Mouse (Mus musculus) brain, embryonic 14.5 days (tissue): ENCODE measurements around the gene Gm12184.

Experiments
- CTCF ChIP-seq: fragments of 200-500 bp; IDR thresholded peaks from 2 replicates; pipeline ENCODE4 v1.5.1; 2012; ENCODE audit warnings: inconsistent platforms, mild to moderate bottlenecking, moderate library complexity, borderline replicate concordance; ENCODE audit not compliant: insufficient read depth, insufficient read length; ENCODE audit errors: extremely low read depth
- POLR2A ChIP-seq: fragments of 200-500 bp; IDR thresholded peaks from 2 replicates; pipeline ENCODE4 v1.6.1; 2012; ENCODE audit warnings: mild to moderate bottlenecking, inconsistent platforms, borderline replicate concordance; ENCODE audit not compliant: poor library complexity, insufficient read depth, insufficient read length, severe bottlenecking; ENCODE audit errors: extremely low read depth

DNA sequence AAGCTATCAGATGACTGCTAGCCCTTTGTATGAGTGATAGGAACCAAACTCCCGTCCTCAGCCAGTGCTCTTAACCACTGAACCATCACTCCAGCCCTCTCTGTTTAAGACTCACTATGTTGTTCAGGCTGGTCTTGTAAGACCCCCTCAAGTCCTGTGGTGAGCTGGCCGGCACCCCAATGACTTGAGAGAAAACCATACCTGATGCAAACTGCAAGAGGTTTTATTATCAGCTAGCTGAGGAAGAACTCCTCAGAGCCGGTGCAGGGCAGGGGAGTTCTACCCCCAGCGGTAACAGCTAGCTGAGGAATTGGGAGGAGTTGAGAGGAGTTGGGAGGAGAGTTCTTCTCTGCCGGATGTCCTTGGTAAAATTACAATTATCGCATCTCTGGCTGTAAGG, 1.5 kb upstream of the Gm12184 start:
- TF ChIP-seq CTCF (no peak), POLR2A (no peak)
